ENCODE assay signal across 10 mouse cellular contexts in genomic region chr4:118015636-118016035, GRCm38 (mm10).
A peak's percentile ranks its signal among the peaks of the same experiment; 100 is the strongest.
DNase-seq lines count a peak whose midpoint lies in the region; ATAC-seq and TF ChIP-seq lines count a peak whose summit lies in the region.
"Had no signal": no experiment of that assay in that cellular context is flagged by ENCODE, and none has a peak within 500 bp of the region (broad histone marks: within the 10 kb centered on the region; RNA-seq: fewer than 3 reads in every experiment).

No protein-coding gene starts in this region.

- 72% methylated on average over 6 of the region's 6 CpGs for WGBS in forebrain, embryonic 10.5 days
- 59% methylated on average over 6 of the region's 6 CpGs for WGBS in forebrain, postnatal 0 days
- WGBS in midbrain, postnatal 0 days: 72% methylated on average over 6 of the region's 6 CpGs
- 67% methylated on average over 6 of the region's 6 CpGs for WGBS in midbrain, embryonic 15.5 days

- 0 out of 2 replicates have a peak overlapping the region, but pooled peaks have one; percentile 30 for H3K27ac ChIP-seq in forebrain, embryonic 10.5 days
- no peak overlapping the region for H3K27ac ChIP-seq in forebrain, postnatal 0 days (ENCODE audit: low read depth, low read length)
- no peak overlapping the region for H3K27ac ChIP-seq in midbrain, postnatal 0 days (ENCODE audit: low read depth, low read length)
- no peak overlapping the region for H3K27ac ChIP-seq in midbrain, embryonic 15.5 days
- H3K27ac ChIP-seq: neural tube, embryonic 13.5 days had no signal

- no peaks in the 10 kb centered on the region for H3K36me3 ChIP-seq in forebrain, embryonic 10.5 days (replicated peaks)
- H3K36me3 ChIP-seq in forebrain, postnatal 0 days (ENCODE audit: insufficient read depth): 0 out of 2 replicates have a peak, but pooled peaks cover 3% of the 10 kb centered on the region
- H3K36me3 ChIP-seq in midbrain, postnatal 0 days (ENCODE audit: insufficient read depth, low read length): no peaks in the 10 kb centered on the region
- no peaks in the 10 kb centered on the region for H3K36me3 ChIP-seq in midbrain, embryonic 15.5 days (replicated peaks)

- H3K9ac ChIP-seq in forebrain, postnatal 0 days: no peak overlapping the region
- H3K9ac ChIP-seq in midbrain, postnatal 0 days (replicated peaks; ENCODE audit: low read length, poor library complexity, severe bottlenecking): no peak overlapping the region
- H3K9ac ChIP-seq in midbrain, embryonic 15.5 days: no peak overlapping the region
- H3K9ac ChIP-seq: neural tube, embryonic 13.5 days had no signal

- no peaks in the 10 kb centered on the region for H3K9me3 ChIP-seq in forebrain, embryonic 10.5 days
- no peaks in the 10 kb centered on the region for H3K9me3 ChIP-seq in forebrain, postnatal 0 days (ENCODE audit: low read length)
- H3K9me3 ChIP-seq in midbrain, postnatal 0 days (ENCODE audit: low read length): no peaks in the 10 kb centered on the region
- H3K9me3 ChIP-seq in midbrain, embryonic 15.5 days: no peaks in the 10 kb centered on the region
- H3K9me3 ChIP-seq: neural tube, embryonic 13.5 days had no signal

- H3K4me3 ChIP-seq in forebrain, embryonic 10.5 days: no peak overlapping the region
- no peak overlapping the region for H3K4me3 ChIP-seq in forebrain, postnatal 0 days (ENCODE audit: low read depth, low read length)
- no peak overlapping the region for H3K4me3 ChIP-seq in midbrain, postnatal 0 days (ENCODE audit: low read depth, low read length)
- no peak overlapping the region for H3K4me3 ChIP-seq in midbrain, embryonic 15.5 days
- H3K4me3 ChIP-seq: neural tube, embryonic 13.5 days had no signal

- ATAC-seq in forebrain, postnatal 0 days: no peak
- ATAC-seq in midbrain, postnatal 0 days (ENCODE audit: low FRiP score): no peak
- no peak for ATAC-seq in midbrain, embryonic 15.5 days (replicated peaks)

- no peak for TF ChIP-seq CTCF in forebrain, postnatal 0 days (IDR thresholded peaks at IDR 0.05; ENCODE audit: low read depth)
- TF ChIP-seq CTCF in midbrain, postnatal 0 days (IDR thresholded peaks at IDR 0.05): no peak

- no peak for DNase-seq in forebrain, embryonic 10.5 days (ENCODE audit: extremely low spot score, low spot score)
- DNase-seq in forebrain, postnatal 0 days: no peak
- DNase-seq in midbrain, postnatal 0 days (ENCODE audit: low spot score): peak; percentile 19
- DNase-seq in gastrocnemius, adult 8-10 months (ENCODE audit: low spot score in 2 of 2): peak; percentile 36 to 58
- DNase-seq in ovary, postnatal 14 days (ENCODE audit: low spot score): no peak
- DNase-seq in kidney, postnatal 10 days: no peak
- DNase-seq in neural tube, embryonic 10.5 days (ENCODE audit: extremely low spot score, low spot score): no peak

- H3K4me1 ChIP-seq in forebrain, embryonic 10.5 days: peaks cover 28% of the 10 kb centered on the region
- no peaks in the 10 kb centered on the region; the same call in 1 of the 2 replicates for H3K4me1 ChIP-seq in forebrain, postnatal 0 days (ENCODE audit: insufficient read depth)
- no peaks in the 10 kb centered on the region for H3K4me1 ChIP-seq in midbrain, postnatal 0 days (ENCODE audit: insufficient read depth, low read length)
- H3K4me1 ChIP-seq in midbrain, embryonic 15.5 days: peaks cover 12% of the 10 kb centered on the region

- no peak overlapping the region for H3K4me2 ChIP-seq in forebrain, postnatal 0 days (ENCODE audit: low read depth)
- no peak overlapping the region for H3K4me2 ChIP-seq in midbrain, postnatal 0 days (ENCODE audit: low read depth, low read length, poor library complexity, severe bottlenecking)
- no peak overlapping the region for H3K4me2 ChIP-seq in midbrain, embryonic 15.5 days
- H3K4me2 ChIP-seq: neural tube, embryonic 13.5 days had no signal

- H3K27me3 ChIP-seq in forebrain, embryonic 10.5 days (ENCODE audit: poor library complexity, severe bottlenecking): no peaks in the 10 kb centered on the region
- H3K27me3 ChIP-seq in forebrain, postnatal 0 days (ENCODE audit: insufficient read depth, low read length): no peaks in the 10 kb centered on the region
- H3K27me3 ChIP-seq in midbrain, postnatal 0 days (ENCODE audit: insufficient read depth, low read length): no peaks in the 10 kb centered on the region
- H3K27me3 ChIP-seq in midbrain, embryonic 15.5 days (replicated peaks): no peaks in the 10 kb centered on the region
- H3K27me3 ChIP-seq: CH12.LX; neural tube, embryonic 13.5 days had no signal

Comparison
In these comparisons a context has a peak if more than half of its experiments do, and no peak if none do; other contexts are left out.
1. DNase-seq: peak in midbrain, postnatal 0 days (single experiment) and gastrocnemius, adult 8-10 months (2 of 2); none in forebrain, embryonic 10.5 days (single experiment), forebrain, postnatal 0 days (single experiment), ovary, postnatal 14 days (single experiment), kidney, postnatal 10 days (single experiment) and neural tube, embryonic 10.5 days (single experiment).